Mouse (Mus musculus) kidney, adult 2 months (tissue): Measurements from ENCODE around the gene Ino80e.

Experiments
- CTCF ChIP-seq: fragments of 200-500 bp; conservative IDR thresholded peaks from 2 replicates; pipeline ENCODE4 v1.5.1; 2011; ENCODE audit warnings: low read depth, mild to moderate bottlenecking, control low read depth, low read length, moderate library complexity, mixed read lengths; ENCODE audit not compliant: insufficient read depth, insufficient read length
- POLR2A ChIP-seq: fragments of 200-500 bp; IDR thresholded peaks from one replicate; pipeline ENCODE4 v1.6.1; 2011; ENCODE audit warnings: low read depth, low read length, control low read depth

DNA sequence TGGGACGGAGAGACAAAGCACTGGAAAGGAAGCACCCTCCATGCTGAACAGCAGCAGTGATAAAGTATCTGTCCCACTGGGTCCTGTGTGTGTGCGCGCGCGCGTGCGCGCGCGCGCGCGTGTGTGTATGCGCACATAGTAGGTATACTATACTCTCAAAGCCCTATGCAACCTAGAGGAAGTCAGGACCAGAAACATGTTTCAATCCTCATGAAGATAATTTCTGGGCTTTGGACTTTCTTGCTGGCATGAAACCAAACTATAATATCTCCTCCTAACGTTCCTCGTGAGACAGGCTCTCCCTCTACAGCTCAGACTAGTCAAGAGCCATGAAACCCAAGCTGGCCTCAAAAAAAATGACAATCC lies 61.1 kb downstream of the Ino80e start:
- TF ChIP-seq CTCF (no peak), POLR2A (no peak)
